Mouse (Mus musculus): ENCODE data around the gene Gm2075. TPM values are rescaled to one million over a fixed set of nuclear protein-coding genes. Genes with fewer than 3 reads are reported as not detected.

The Gm2075 gene
- polyA plus RNA-seq (2017; shearing (Covaris generic)): not detected

DNA sequence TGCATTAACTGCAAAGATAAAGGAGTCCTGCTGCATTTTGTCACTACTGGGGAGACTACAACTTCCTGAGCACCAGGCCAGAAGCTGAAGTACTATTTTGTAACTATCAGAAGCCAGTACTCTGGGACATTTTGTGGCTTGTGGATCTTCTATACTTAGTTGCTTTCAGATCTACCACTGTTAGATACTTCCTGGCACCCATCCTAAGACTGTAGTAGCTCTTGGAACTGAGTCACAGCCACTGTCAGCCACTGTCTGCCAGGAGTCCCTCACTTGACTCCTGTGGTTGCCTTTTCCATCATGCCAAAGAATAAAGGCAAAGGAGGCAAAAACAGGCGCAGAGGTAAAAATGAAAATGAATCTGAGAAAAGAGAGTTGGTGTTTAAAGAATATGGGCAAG lies at the start of gene Gm2075:
Gm2075 (plus strand) TSS at position 301 of the 400 bp plus-strand sequence.

DNA sequence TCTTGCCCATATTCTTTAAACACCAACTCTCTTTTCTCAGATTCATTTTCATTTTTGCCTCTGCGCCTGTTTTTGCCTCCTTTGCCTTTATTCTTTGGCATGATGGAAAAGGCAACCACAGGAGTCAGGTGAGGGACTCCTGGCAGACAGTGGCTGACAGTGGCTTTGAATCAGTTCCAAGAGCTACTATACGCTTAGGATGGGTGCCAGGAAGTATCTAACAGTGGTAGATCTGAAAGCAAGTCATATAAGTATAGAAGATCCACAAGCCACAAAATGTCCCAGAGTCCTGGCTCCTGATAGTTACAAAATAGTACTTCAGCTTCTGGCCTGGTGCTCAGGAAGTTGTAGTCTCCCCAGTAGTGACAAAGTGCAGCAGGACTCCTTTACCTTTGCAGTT lies 7.0 kb downstream of the Gm2075 start, which contains the start of gene Gm6803:
Gm6803 (minus strand) TSS at position 101 of the 400 bp plus-strand sequence.

DNA sequence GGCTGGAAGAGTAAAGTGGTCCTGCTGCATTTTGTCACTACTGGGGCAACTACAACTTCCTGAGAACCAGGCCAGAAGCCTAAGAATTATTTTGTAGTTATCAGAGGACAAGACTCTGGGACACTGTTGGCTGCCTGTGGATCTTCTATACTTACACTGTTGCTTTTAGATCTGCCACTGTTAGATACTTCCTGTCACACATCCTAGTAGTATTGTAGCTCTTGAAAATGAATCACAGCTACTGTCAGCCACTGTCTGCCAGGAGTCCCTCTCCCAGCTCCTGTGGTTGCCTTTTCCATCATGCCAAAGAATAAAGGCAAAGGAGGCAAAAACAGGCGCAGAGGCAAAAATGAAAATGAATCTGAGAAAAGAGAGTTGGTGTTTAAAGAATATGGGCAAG lies 15.1 kb downstream of the Gm2075 start, which contains the start of gene Gm2056:
Gm2056 (plus strand) TSS at position 301 of the 400 bp plus-strand sequence.

Other genes with a start within 250 kb of the Gm2075 start
- gene Gm21319, start 236.1 kb upstream of the Gm2075 start, polyA plus RNA-seq (2017; shearing (Covaris generic)): not detected
- not detected for gene Gm21936, start 216.3 kb upstream of the Gm2075 start, polyA plus RNA-seq (2017; shearing (Covaris generic))
- not detected for gene BB287469, start 195.3 kb upstream of the Gm2075 start, polyA plus RNA-seq (2017; shearing (Covaris generic))
- gene Gm2001, start 169.5 kb upstream of the Gm2075 start, polyA plus RNA-seq (2017; shearing (Covaris generic)): not detected
- not detected for gene Gm2016, start 137.8 kb upstream of the Gm2075 start, polyA plus RNA-seq (2017; shearing (Covaris generic))
- not detected for gene Gm2022, start 116.5 kb upstream of the Gm2075 start, polyA plus RNA-seq (2017; shearing (Covaris generic))
- gene Gm2035, start 92.0 kb upstream of the Gm2075 start, polyA plus RNA-seq (2017; shearing (Covaris generic)): not detected
- not detected for gene Gm2042, start 57.8 kb upstream of the Gm2075 start, polyA plus RNA-seq (2017; shearing (Covaris generic))
- not detected for gene Gm6803, start 6.9 kb downstream of the Gm2075 start, polyA plus RNA-seq (2017; shearing (Covaris generic))
- not detected for gene Gm2056, start 15.2 kb downstream of the Gm2075 start, polyA plus RNA-seq (2017; shearing (Covaris generic))
- not detected for gene Gm16368, start 71.8 kb downstream of the Gm2075 start, polyA plus RNA-seq (2017; shearing (Covaris generic))
- not detected for gene Gm10436, start 170.3 kb downstream of the Gm2075 start, polyA plus RNA-seq (2017; shearing (Covaris generic))
- gene Gm8332, start 238.3 kb downstream of the Gm2075 start, polyA plus RNA-seq (2017; shearing (Covaris generic)): not detected

Data from inflammation-experienced regulatory T-cells, adult 16 weeks (primary cell).